Mouse (Mus musculus) fibroblast of lung, adult 2 months (primary cell): ENCODE data around the gene Fam71e1.

Experiments used
- DNase-seq: peaks from one replicate; pipeline ENCODE4 v3.0.0-alpha.2; 2011; ENCODE audit warnings: low read depth

Gene Fam71e1

GRCm38 (mm10) chr7:44495992-44496770 is at the start of gene Fam71e1, which contains the start of gene Emc10:
Gene Fam71e1 (plus strand): TSS chr7:44496581.
Gene Emc10 (minus strand): TSS chr7:44496529.
- DNase-seq: peak; percentile 92

- DNase-seq: no peak
Measured at GRCm38 (mm10) chr7:44453256-44453655, 43.1 kb upstream of the Fam71e1 start.

GRCm38 (mm10) chr7:44456302-44456701 is 40.1 kb upstream of the Fam71e1 start:
- no peak for DNase-seq

- no peak for DNase-seq
Measured at GRCm38 (mm10) chr7:44460067-44460466, 36.3 kb upstream of the Fam71e1 start.

- DNase-seq: no peak
Measured at GRCm38 (mm10) chr7:44460767-44461502, 35.4 kb upstream of the Fam71e1 start.

GRCm38 (mm10) chr7:44461503-44462217 is 34.7 kb upstream of the Fam71e1 start:
- no peak for DNase-seq

- no peak for DNase-seq
Measured at GRCm38 (mm10) chr7:44462218-44463055, 33.9 kb upstream of the Fam71e1 start.

GRCm38 (mm10) chr7:44463056-44463425 is 33.3 kb upstream of the Fam71e1 start:
- DNase-seq: no peak

GRCm38 (mm10) chr7:44463556-44464225 is 32.7 kb upstream of the Fam71e1 start:
- no peak for DNase-seq

- no peak for DNase-seq
Measured at GRCm38 (mm10) chr7:44464511-44464910, 31.9 kb upstream of the Fam71e1 start.

GRCm38 (mm10) chr7:44465111-44465510 is 31.3 kb upstream of the Fam71e1 start, which contains the start of gene Aspdh:
Gene Aspdh (plus strand): TSS chr7:44465391.
- no peak for DNase-seq

GRCm38 (mm10) chr7:44466006-44466887 is 30.1 kb upstream of the Fam71e1 start:
- no peak for DNase-seq

GRCm38 (mm10) chr7:44466888-44467311 is 29.5 kb upstream of the Fam71e1 start:
- DNase-seq: no peak

- DNase-seq: peak; percentile 98
Measured at GRCm38 (mm10) chr7:44467811-44468411, 28.5 kb upstream of the Fam71e1 start, which contains the start of gene Josd2. Gene Josd2 (plus strand): TSS chr7:44467980.

GRCm38 (mm10) chr7:44468644-44469285 is 27.6 kb upstream of the Fam71e1 start:
- DNase-seq: no peak

- DNase-seq: no peak
Measured at GRCm38 (mm10) chr7:44469677-44470675, 26.4 kb upstream of the Fam71e1 start.
